Mouse (Mus musculus): ENCODE measurements around the gene Haus7.
"Not testable (repeated sequence)": the region's sequence is repeated elsewhere in the genome, so short reads cannot be mapped to it uniquely, and the experiment has no call there.

The Haus7 gene

GRCm38 (mm10) chrX:73467446-73468241, 8.8 kb upstream of the Haus7 start:
- DNase-seq (ENCODE audit: low spot score in 2 of 2) = no peak

GRCm38 (mm10) chrX:73465483-73466186, 6.8 kb upstream of the Haus7 start:
- no peak for DNase-seq (ENCODE audit: low spot score in 2 of 2)

- DNase-seq (ENCODE audit: low spot score in 2 of 2) = no peak
Measured at GRCm38 (mm10) chrX:73460792-73461191, 1.9 kb upstream of the Haus7 start.

- peak; percentile 38 to 73 for DNase-seq (ENCODE audit: low spot score in 2 of 2)
Measured at GRCm38 (mm10) chrX:73451949-73452348, 6.9 kb downstream of the Haus7 start.

GRCm38 (mm10) chrX:73441428-73441827, 17.4 kb downstream of the Haus7 start:
- DNase-seq (ENCODE audit: low spot score in 2 of 2) = no peak

GRCm38 (mm10) chrX:73435252-73435651, 23.6 kb downstream of the Haus7 start, which contains the start of gene Trex2:
Trex2 (minus strand) TSS chrX:73435344.
- DNase-seq (ENCODE audit: low spot score in 2 of 2) = no peak

- DNase-seq (ENCODE audit: low spot score in 2 of 2) = no peak
Measured at GRCm38 (mm10) chrX:73432850-73433249, 26.0 kb downstream of the Haus7 start.

GRCm38 (mm10) chrX:73430036-73430435, 28.8 kb downstream of the Haus7 start:
- DNase-seq (ENCODE audit: low spot score in 2 of 2) = no peak

- DNase-seq (ENCODE audit: low spot score in 2 of 2) = no peak
Measured at GRCm38 (mm10) chrX:73412767-73413166, 46.1 kb downstream of the Haus7 start.

GRCm38 (mm10) chrX:73410880-73411517, 47.8 kb downstream of the Haus7 start, which contains the start of gene Zfp92:
Zfp92 (plus strand) TSS chrX:73411096.
- no peak for DNase-seq (ENCODE audit: low spot score in 2 of 2)

- no peak for DNase-seq (ENCODE audit: low spot score in 2 of 2)
Measured at GRCm38 (mm10) chrX:73401616-73402015, 57.2 kb downstream of the Haus7 start.

GRCm38 (mm10) chrX:73400951-73401350, 57.9 kb downstream of the Haus7 start:
- DNase-seq (ENCODE audit: low spot score in 2 of 2) = no peak

- not testable (repeated sequence) for DNase-seq (ENCODE audit: low spot score in 2 of 2)
Measured at GRCm38 (mm10) chrX:73398636-73399035, 60.2 kb downstream of the Haus7 start, which contains the start of gene Gm18336. Gm18336 (minus strand) TSS chrX:73398736.

GRCm38 (mm10) chrX:73396446-73396845, 62.4 kb downstream of the Haus7 start:
- DNase-seq (ENCODE audit: low spot score in 2 of 2) = no peak

GRCm38 (mm10) chrX:73391481-73391880, 67.4 kb downstream of the Haus7 start:
- DNase-seq (ENCODE audit: low spot score in 2 of 2) = no peak
